Mouse (Mus musculus) midbrain, embryonic 13.5 days (tissue): ENCODE measurements at regions not wholly inside any gene's neighbourhood (a gene's known extent, or its start where the extent isn't known, plus 50 kb on each side); places are given as distances from the start of the nearest gene placed in this dataset.

Experiments used
- ATAC-seq: fragments of 200-750 bp; cut with Nextera tagmentation; 2 replicates; pipeline ENCODE4 v1.8.0; 2017; ENCODE audit warnings: mild to moderate bottlenecking, moderate TSS enrichment, moderate library complexity
- H3K27ac ChIP-seq: fragments of 300-500 bp; sonication (generic); 2 replicates; pipeline ENCODE4 v1.5.1; 2015; ENCODE audit warnings: inconsistent platforms, mild to moderate bottlenecking, moderate library complexity
- H3K27me3 ChIP-seq: fragments of 300-500 bp; sonication (generic); 2 replicates; pipeline ENCODE4 v1.6.1; 2015; ENCODE audit warnings: mild to moderate bottlenecking, inconsistent platforms
- H3K36me3 ChIP-seq: fragments of 300-500 bp; sonication (generic); 2 replicates; pipeline ENCODE4 v1.6.1; 2015; ENCODE audit warnings: mild to moderate bottlenecking, inconsistent platforms
- H3K4me1 ChIP-seq: fragments of 300-500 bp; sonication (generic); replicated peaks from 2 replicates; pipeline ENCODE4 v1.6.1; 2015; ENCODE audit warnings: inconsistent platforms
- H3K4me2 ChIP-seq: fragments of 300-500 bp; sonication (generic); replicated peaks from 2 replicates; pipeline ENCODE4 v1.6.1; 2015; ENCODE audit warnings: moderate library complexity, mild to moderate bottlenecking, inconsistent platforms
- H3K4me3 ChIP-seq: fragments of 300-500 bp; sonication (generic); replicated peaks from 2 replicates; pipeline ENCODE4 v1.5.1; 2015; ENCODE audit warnings: mild to moderate bottlenecking, inconsistent platforms
- H3K9ac ChIP-seq: fragments of 300-500 bp; sonication (generic); replicated peaks from 2 replicates; pipeline ENCODE4 v1.6.1; 2015; ENCODE audit warnings: mild to moderate bottlenecking, inconsistent platforms
- H3K9me3 ChIP-seq: fragments of 300-500 bp; sonication (generic); 2 replicates; pipeline ENCODE4 v1.6.1; 2016; ENCODE audit warnings: mild to moderate bottlenecking, inconsistent platforms
- WGBS: fragments of 180-500 bp; shearing (Covaris S2); methylation state at CpG from one replicate; pipeline ENCODE4 v1.1.7; 2015; 5-methylcytosine and 5-hydroxymethylcytosine counted together

- peaks cover 10% of the 10 kb centered on the region for H3K27me3 ChIP-seq
- no peaks in the 10 kb centered on the region for H3K36me3 ChIP-seq
- peaks cover 2% of the 10 kb centered on the region for H3K9me3 ChIP-seq
- 88% methylated on average over 5 of the region's 5 CpGs for WGBS
- H3K4me1 ChIP-seq: peaks cover 22% of the 10 kb centered on the region
- no peak overlapping the region for H3K4me2 ChIP-seq
- no peak for ATAC-seq
- no peak overlapping the region for H3K4me3 ChIP-seq
- H3K9ac ChIP-seq: no peak overlapping the region
- no peak overlapping the region for H3K27ac ChIP-seq
Observed at GRCm38 (mm10) chr11:63457250-63457649, 328.5 kb downstream of the Pmp22 start.

- no peak overlapping the region for H3K9ac ChIP-seq
- H3K27me3 ChIP-seq: peaks cover 19% of the 10 kb centered on the region; the same call in 1 of the 2 replicates
- H3K4me2 ChIP-seq: no peak overlapping the region
- 85% methylated on average over 7 of the region's 7 CpGs for WGBS
- no peak overlapping the region for H3K27ac ChIP-seq
- H3K9me3 ChIP-seq: no peaks in the 10 kb centered on the region
- H3K4me1 ChIP-seq: peaks cover 16% of the 10 kb centered on the region
- no peak overlapping the region for H3K4me3 ChIP-seq
- ATAC-seq: no peak
- H3K36me3 ChIP-seq: no peaks in the 10 kb centered on the region
Observed at GRCm38 (mm10) chr11:63460146-63460545, 331.4 kb downstream of the Pmp22 start.

- Histone ChIP-seq H3K36me3 (no peaks in the 10 kb centered on the region), H3K4me3 (no peak overlapping the region), H3K27ac (no peak overlapping the region), H3K9me3 (no peaks in the 10 kb centered on the region), H3K4me1 (peaks cover 7% of the 10 kb centered on the region; the same call in 1 of the 2 replicates), H3K9ac (no peak overlapping the region), H3K27me3 (peaks cover 12% of the 10 kb centered on the region; the same call in 1 of the 2 replicates), H3K4me2 (no peak overlapping the region)
- ATAC-seq: no peak
- WGBS: 47% methylated on average over 18 of the region's 18 CpGs
Observed at GRCm38 (mm10) chr11:63463797-63464331, 335.1 kb downstream of the Pmp22 start.

- Histone ChIP-seq H3K9ac (no peak overlapping the region), H3K4me1 (peaks cover 7% of the 10 kb centered on the region; the same call in 1 of the 2 replicates), H3K36me3 (no peaks in the 10 kb centered on the region), H3K4me2 (no peak overlapping the region), H3K27ac (no peak overlapping the region), H3K9me3 (no peaks in the 10 kb centered on the region), H3K27me3 (peaks cover 12% of the 10 kb centered on the region; the same call in 1 of the 2 replicates), H3K4me3 (no peak overlapping the region)
- no peak for ATAC-seq
- WGBS: 93% methylated on average over 6 of the region's 6 CpGs
Observed at GRCm38 (mm10) chr11:63465941-63466340, 337.2 kb downstream of the Pmp22 start.

- H3K4me2 ChIP-seq: no peak overlapping the region
- H3K9me3 ChIP-seq: no peaks in the 10 kb centered on the region
- ATAC-seq: no peak
- no peak overlapping the region for H3K4me3 ChIP-seq
- peaks cover 7% of the 10 kb centered on the region; the same call in 1 of the 2 replicates for H3K4me1 ChIP-seq
- peaks cover 12% of the 10 kb centered on the region; the same call in 1 of the 2 replicates for H3K27me3 ChIP-seq
- H3K9ac ChIP-seq: no peak overlapping the region
- WGBS: 88% methylated on average over 2 of the region's 2 CpGs
- no peaks in the 10 kb centered on the region for H3K36me3 ChIP-seq
- H3K27ac ChIP-seq: no peak overlapping the region
Observed at GRCm38 (mm10) chr11:63466541-63466940, 337.8 kb downstream of the Pmp22 start.

DNA sequence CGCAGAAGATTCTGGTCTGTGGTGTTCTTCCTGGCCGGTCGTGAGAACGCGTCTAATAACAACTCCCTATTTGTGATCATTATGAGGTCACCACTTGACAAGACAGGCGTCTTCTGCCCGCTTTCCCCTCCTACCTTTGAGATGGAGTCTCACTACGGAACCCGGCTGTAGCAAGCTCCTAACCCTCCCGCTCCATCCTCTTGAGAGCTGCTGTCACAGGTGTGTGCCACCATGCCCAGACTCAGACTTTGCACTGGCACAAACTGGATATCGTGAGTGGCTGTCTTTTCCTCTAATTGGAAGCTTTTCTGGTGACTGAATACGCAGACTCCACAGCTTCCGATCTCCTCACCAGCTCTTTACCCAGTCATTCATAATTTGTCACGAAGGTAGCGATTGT is 346.0 kb downstream of the Pmp22 start:
- Histone ChIP-seq H3K27ac (no peak overlapping the region), H3K27me3 (no peaks in the 10 kb centered on the region), H3K9me3 (no peaks in the 10 kb centered on the region), H3K4me1 (no peaks in the 10 kb centered on the region), H3K36me3 (no peaks in the 10 kb centered on the region), H3K9ac (no peak overlapping the region), H3K4me2 (no peak overlapping the region), H3K4me3 (no peak overlapping the region)
- ATAC-seq: no peak
- 96% methylated on average over 15 of the region's 15 CpGs for WGBS

GRCm38 (mm10) chr11:63481676-63482310 is 353.0 kb downstream of the Pmp22 start:
- no peaks in the 10 kb centered on the region for H3K36me3 ChIP-seq
- H3K9me3 ChIP-seq: peaks cover 13% of the 10 kb centered on the region; the same call in 1 of the 2 replicates
- no peak overlapping the region for H3K27ac ChIP-seq
- no peak overlapping the region for H3K4me2 ChIP-seq
- WGBS: 60% methylated on average over 7 of the region's 7 CpGs
- ATAC-seq: no peak
- no peaks in the 10 kb centered on the region for H3K27me3 ChIP-seq
- H3K9ac ChIP-seq: no peak overlapping the region
- H3K4me3 ChIP-seq: no peak overlapping the region
- H3K4me1 ChIP-seq: peaks cover 9% of the 10 kb centered on the region; the same call in 1 of the 2 replicates

GRCm38 (mm10) chr11:63482593-63482992 is 353.8 kb downstream of the Pmp22 start:
- Histone ChIP-seq H3K4me3 (no peak overlapping the region), H3K9ac (no peak overlapping the region), H3K4me2 (no peak overlapping the region), H3K9me3 (peaks cover 13% of the 10 kb centered on the region; the same call in 1 of the 2 replicates), H3K4me1 (peaks cover 9% of the 10 kb centered on the region; the same call in 1 of the 2 replicates), H3K36me3 (no peaks in the 10 kb centered on the region), H3K27ac (no peak overlapping the region), H3K27me3 (no peaks in the 10 kb centered on the region)
- ATAC-seq: no peak
- WGBS: 10% methylated on average over 6 of the region's 6 CpGs

- H3K4me3 ChIP-seq: no peak overlapping the region
- H3K4me1 ChIP-seq: peaks cover 9% of the 10 kb centered on the region; the same call in 1 of the 2 replicates
- no peak overlapping the region for H3K4me2 ChIP-seq
- H3K9ac ChIP-seq: no peak overlapping the region
- no peaks in the 10 kb centered on the region for H3K27me3 ChIP-seq
- ATAC-seq: no peak
- 0 out of 2 replicates have a peak, but pooled peaks cover 2% of the 10 kb centered on the region for H3K9me3 ChIP-seq
- H3K27ac ChIP-seq: no peak overlapping the region
- WGBS: 33% methylated on average over 2 of the region's 2 CpGs
- H3K36me3 ChIP-seq: no peaks in the 10 kb centered on the region
Observed at GRCm38 (mm10) chr11:63487203-63487602, 358.4 kb downstream of the Pmp22 start.

- no peak for ATAC-seq
- WGBS: 72% methylated on average over 5 of the region's 5 CpGs
- 0 out of 2 replicates have a peak, but pooled peaks cover 5% of the 10 kb centered on the region for H3K4me1 ChIP-seq
Observed at GRCm38 (mm10) chr11:63502181-63502580, 373.4 kb downstream of the Pmp22 start.

GRCm38 (mm10) chr11:63507387-63507786 is 378.6 kb downstream of the Pmp22 start:
- ATAC-seq: no peak

More at GRCm38 (mm10) chr11:63502181-63502580, 373.4 kb downstream of the Pmp22 start:
- H3K36me3 ChIP-seq: no peaks in the 10 kb centered on the region
- no peak overlapping the region for H3K4me2 ChIP-seq
- H3K9me3 ChIP-seq: no peaks in the 10 kb centered on the region; the same call in 1 of the 2 replicates
- no peaks in the 10 kb centered on the region for H3K27me3 ChIP-seq
- H3K9ac ChIP-seq: no peak overlapping the region
- no peak overlapping the region for H3K4me3 ChIP-seq
- no peak overlapping the region for H3K27ac ChIP-seq

DNA sequence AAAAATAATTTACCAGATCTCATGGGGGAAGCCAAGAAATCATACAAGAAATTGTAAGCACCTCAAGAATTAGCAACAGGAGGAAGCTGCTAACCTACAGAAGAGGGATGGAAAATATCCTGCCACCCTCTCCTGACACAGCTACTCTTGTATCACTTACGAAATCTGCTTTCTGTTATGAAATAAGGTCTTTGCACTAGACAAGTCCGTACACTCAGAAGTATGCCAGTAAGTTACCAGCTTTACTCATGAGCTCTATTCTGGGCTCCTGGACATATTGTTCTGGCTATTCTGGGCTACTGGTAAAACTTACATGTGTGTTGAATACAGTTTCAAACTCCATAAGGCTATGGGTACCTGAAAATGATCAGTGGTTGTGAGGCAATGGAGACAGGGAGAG is 379.9 kb downstream of the Pmp22 start:
- Histone ChIP-seq H3K27ac (no peak overlapping the region), H3K9ac (no peak overlapping the region), H3K4me3 (no peak overlapping the region), H3K4me2 (no peak overlapping the region), H3K9me3 (peaks cover 7% of the 10 kb centered on the region), H3K27me3 (no peaks in the 10 kb centered on the region), H3K4me1 (0 out of 2 replicates have a peak, but pooled peaks cover 5% of the 10 kb centered on the region), H3K36me3 (no peaks in the 10 kb centered on the region)
- WGBS: 95% methylated on average over 2 of the region's 2 CpGs
- no peak for ATAC-seq

More at GRCm38 (mm10) chr11:63507387-63507786, 378.6 kb downstream of the Pmp22 start:
- no peaks in the 10 kb centered on the region for H3K9me3 ChIP-seq
- H3K36me3 ChIP-seq: no peaks in the 10 kb centered on the region
- no peaks in the 10 kb centered on the region for H3K27me3 ChIP-seq
- no peak overlapping the region for H3K27ac ChIP-seq
- no peak overlapping the region for H3K4me3 ChIP-seq
- WGBS: 97% methylated on average over 8 of the region's 8 CpGs
- 0 out of 2 replicates have a peak, but pooled peaks cover 5% of the 10 kb centered on the region for H3K4me1 ChIP-seq
- H3K9ac ChIP-seq: no peak overlapping the region
- H3K4me2 ChIP-seq: no peak overlapping the region
